Mouse (Mus musculus): ENCODE results near the gene Eif2b1.

DNA sequence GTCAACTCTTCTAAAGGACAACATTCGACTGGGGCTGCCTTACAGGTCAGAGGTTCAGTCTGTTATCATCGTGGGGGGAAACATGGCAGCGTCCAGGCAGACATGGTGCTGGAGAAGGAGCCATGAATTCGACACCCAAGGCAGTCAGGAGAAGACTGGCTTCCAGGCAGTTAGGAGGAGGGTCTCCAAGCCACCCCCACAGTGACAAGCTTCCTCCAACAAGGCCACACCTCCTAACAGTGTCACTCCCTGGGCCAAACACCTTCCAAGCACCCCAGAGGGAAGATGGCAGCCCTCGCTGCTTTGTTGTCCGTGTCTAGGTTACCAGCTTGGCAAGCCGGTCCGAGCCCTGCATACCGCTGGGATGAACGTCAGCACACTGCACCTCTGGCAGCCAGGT lies 39.8 kb upstream of the Eif2b1 start:
- TF ChIP-seq CTCF (IDR thresholded peaks at IDR 0.05; ENCODE audit: low read depth) (no peak), EP300 (IDR thresholded peaks at IDR 0.05; ENCODE audit: low read depth) (no peak)

All from liver, postnatal 0 days (tissue).